Mouse (Mus musculus): ENCODE measurements around the gene Prss16. TPM values are rescaled to one million over a fixed set of nuclear protein-coding genes. Genes with fewer than 3 reads are reported as not detected.
"Not testable (repeated sequence)": the region's sequence is repeated elsewhere in the genome, so short reads cannot be mapped to it uniquely, and the experiment has no call there.

The Prss16 gene
- polyA plus RNA-seq, 1 experiment from 2014 or later = not detected

DNA sequence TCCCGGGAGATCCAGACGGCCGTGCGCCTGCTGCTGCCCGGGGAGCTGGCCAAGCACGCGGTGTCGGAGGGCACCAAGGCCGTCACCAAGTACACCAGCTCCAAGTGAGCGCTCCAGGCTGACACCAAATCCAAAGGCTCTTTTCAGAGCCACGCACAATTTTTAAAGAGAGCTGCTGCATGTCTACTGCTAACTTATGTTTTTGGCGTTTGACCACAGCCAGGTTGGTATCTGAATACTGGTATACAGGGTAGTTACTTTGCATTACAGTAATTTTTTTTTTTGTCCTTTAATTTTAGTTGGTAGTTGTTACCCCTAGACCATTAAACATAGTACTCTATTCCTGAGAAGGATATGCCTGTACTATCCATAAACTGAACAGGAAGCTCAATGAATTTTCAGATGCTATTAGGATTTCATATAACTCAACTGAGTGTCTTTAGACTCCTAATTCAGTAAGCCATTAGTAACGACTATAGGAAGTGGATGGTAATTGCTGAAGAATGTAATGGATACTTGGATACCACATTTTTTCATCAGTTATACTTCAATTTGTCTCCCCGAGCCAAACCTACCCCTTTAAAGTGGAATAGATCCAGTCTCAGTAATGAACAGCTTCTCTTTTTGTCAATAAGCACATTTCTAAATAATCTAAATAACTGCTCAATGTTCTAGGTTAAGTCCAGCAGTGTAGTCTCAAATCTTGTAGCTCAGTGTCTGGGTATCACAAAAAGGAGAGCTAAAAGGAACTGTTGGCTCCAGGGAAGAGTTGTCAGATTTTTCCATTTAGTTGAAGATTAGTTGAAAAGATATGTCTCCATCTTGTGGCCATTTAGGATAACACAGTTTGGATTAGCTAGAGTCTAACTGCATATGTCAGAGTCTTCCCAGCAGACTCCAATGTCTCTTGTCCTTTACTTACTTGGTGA, 34.2 kb upstream of the Prss16 start:
- WGBS = 1% methylated on average over 7 of the region's 14 CpGs
- peaks cover 15% of the 10 kb centered on the region for H3K4me1 ChIP-seq (ENCODE audit: control insufficient read depth, insufficient read depth, low read depth, low read length)
- no peaks in the 10 kb centered on the region for H3K36me3 ChIP-seq (ENCODE audit: control insufficient read depth, insufficient read depth, low read length)
- H3K27ac ChIP-seq (ENCODE audit: low read depth, low read length) = peak overlapping the region; percentile 73
- H3K4me2 ChIP-seq (ENCODE audit: low read length) = peak overlapping the region; percentile 73
- peak overlapping the region; percentile 44 for H3K4me3 ChIP-seq (ENCODE audit: low read length)
- H3K9me3 ChIP-seq (ENCODE audit: control insufficient read depth, low read length) = no peaks in the 10 kb centered on the region
- 0 out of 2 replicates have a peak, but pooled peaks have one; percentile 6 for ATAC-seq
- H3K9ac ChIP-seq (ENCODE audit: low read depth, low read length) = peak overlapping the region; percentile 55
- H3K27me3 ChIP-seq (replicated peaks; ENCODE audit: control insufficient read depth, insufficient read depth, low read length) = no peaks in the 10 kb centered on the region

DNA sequence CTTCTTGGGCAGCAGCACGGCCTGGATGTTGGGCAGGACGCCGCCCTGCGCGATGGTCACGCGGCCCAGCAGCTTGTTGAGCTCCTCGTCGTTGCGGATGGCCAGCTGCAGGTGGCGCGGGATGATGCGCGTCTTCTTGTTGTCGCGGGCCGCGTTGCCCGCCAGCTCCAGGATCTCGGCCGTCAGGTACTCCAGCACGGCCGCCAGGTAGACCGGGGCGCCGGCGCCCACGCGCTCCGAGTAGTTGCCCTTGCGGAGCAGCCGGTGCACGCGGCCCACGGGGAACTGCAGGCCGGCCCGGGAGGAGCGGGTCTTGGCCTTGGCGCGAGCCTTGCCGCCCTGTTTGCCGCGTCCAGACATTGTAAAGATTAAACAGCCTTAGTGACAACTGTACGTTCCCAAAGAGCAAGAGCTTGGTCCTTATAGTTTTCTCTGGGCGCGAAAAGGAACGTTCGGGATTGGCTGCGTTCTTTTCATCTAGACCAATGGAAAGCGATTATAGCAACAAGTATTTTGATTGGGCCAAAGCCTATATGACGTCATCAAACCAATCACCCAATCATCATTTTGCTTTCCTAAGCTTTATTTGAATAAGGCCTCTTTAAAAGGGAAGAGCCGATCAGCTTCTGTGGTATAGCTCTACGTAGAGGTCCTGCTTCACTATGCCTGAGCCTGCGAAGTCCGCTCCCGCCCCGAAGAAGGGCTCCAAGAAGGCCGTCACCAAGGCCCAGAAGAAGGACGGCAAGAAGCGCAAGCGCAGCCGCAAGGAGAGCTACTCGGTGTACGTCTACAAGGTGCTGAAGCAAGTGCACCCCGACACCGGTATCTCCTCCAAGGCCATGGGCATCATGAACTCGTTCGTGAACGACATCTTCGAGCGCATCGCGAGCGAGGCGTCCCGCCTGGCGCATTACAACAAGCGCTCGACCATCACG, 33.3 kb upstream of the Prss16 start, which contains the start of the genes Hist1h2ag and Hist1h2bj:
Hist1h2ag (minus strand) TSS at position 377 of the 935 bp plus-strand sequence.
Hist1h2bj (plus strand) TSS at position 647 of the 935 bp plus-strand sequence.
- not testable (repeated sequence) for H3K27me3 ChIP-seq (replicated peaks; ENCODE audit: control insufficient read depth, insufficient read depth, low read length); H3K9me3 ChIP-seq (ENCODE audit: control insufficient read depth, low read length); H3K36me3 ChIP-seq (ENCODE audit: control insufficient read depth, insufficient read depth, low read length)
- peaks cover 15% of the 10 kb centered on the region for H3K4me1 ChIP-seq (ENCODE audit: control insufficient read depth, insufficient read depth, low read depth, low read length)
- peak; percentile 96 for ATAC-seq
- H3K4me3 ChIP-seq (ENCODE audit: low read length) = peak within 1 kb of the TSS; percentile 44
- H3K27ac ChIP-seq (ENCODE audit: low read depth, low read length) = peak within 1 kb of the TSS; percentile 73
- WGBS = under 1% methylated on average over 33 of the region's 80 CpGs
- H3K4me2 ChIP-seq (ENCODE audit: low read length) = peak within 1 kb of the TSS; percentile 73
- peak within 1 kb of the TSS; percentile 55 for H3K9ac ChIP-seq (ENCODE audit: low read depth, low read length)

DNA sequence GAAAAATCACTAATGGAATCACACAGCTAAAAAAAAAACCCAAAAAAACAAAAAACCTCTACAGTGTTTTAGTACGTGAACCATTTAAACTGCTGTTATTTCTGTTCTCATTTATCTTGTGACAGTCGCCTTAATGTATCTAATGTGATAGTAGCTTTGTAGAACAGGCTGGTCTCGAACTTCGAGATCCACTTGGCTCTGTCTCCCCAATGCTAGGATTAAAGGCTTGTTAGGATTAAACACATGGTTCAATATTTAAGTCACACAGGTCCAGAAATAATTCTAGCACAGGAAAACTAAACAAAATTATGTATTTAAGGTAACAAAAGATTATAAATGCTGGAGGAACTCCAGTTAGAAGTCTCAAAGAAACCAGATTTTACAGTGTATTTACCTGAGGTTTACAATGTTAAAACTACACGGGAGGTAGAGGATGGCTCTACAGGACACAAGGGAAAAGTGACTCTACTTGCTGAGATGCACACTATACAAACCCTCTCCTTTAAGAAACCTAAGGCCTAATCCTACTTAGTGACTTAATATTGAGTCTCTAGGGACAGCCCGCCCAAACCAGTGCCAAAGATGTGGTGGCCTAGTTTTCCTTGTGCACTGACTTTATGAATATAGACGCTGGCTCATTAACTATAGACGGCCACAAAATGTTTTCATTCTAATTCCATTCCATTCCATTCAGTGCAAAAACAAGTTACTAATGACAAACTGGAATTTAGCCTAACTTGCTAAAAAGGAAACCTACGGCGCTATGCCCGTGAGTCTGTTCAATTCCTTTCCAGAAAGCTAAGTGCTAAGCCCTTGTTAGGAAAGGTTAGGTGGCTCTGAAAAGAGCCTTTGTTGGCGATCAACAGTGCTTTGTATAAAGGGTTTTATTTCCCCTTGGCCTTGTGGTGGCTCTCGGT, 32.4 kb upstream of the Prss16 start:
- 3% methylated on average over 13 of the region's 13 CpGs for WGBS
- peak overlapping the region; percentile 66 for H3K27ac ChIP-seq (ENCODE audit: low read depth, low read length)
- H3K9me3 ChIP-seq (ENCODE audit: control insufficient read depth, low read length) = no peaks in the 10 kb centered on the region
- H3K36me3 ChIP-seq (ENCODE audit: control insufficient read depth, insufficient read depth, low read length) = no peaks in the 10 kb centered on the region
- no peaks in the 10 kb centered on the region for H3K27me3 ChIP-seq (replicated peaks; ENCODE audit: control insufficient read depth, insufficient read depth, low read length)
- H3K4me3 ChIP-seq (ENCODE audit: low read length) = peak overlapping the region; percentile 37
- ATAC-seq = no peak
- peak overlapping the region; percentile 90 for H3K4me2 ChIP-seq (ENCODE audit: low read length)
- H3K4me1 ChIP-seq (ENCODE audit: control insufficient read depth, insufficient read depth, low read depth, low read length) = peaks cover 15% of the 10 kb centered on the region
- H3K9ac ChIP-seq (ENCODE audit: low read depth, low read length) = peak overlapping the region; percentile 43

DNA sequence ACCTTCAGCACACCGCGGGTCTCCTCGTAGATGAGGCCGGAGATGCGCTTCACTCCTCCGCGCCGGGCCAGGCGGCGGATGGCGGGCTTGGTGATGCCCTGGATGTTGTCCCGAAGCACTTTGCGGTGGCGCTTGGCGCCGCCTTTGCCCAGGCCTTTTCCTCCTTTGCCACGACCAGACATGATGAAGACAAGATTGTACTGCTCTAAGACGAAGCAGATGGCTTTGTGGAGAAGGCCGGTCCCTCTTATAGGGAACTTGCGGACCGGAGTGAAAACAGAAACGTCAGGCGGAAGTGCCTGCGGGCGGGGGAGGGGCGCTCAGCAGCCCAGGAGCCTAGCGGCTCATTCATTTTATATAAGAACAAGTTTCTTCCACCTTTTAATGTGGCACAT, 31.6 kb upstream of the Prss16 start, which contains the start of gene Hist1h4i:
Hist1h4i (minus strand) TSS at position 221 of the 395 bp plus-strand sequence.
- peak within 1 kb of the TSS; percentile 90 for H3K4me2 ChIP-seq (ENCODE audit: low read length)
- ATAC-seq = peak; percentile 70
- not testable (repeated sequence) for H3K27me3 ChIP-seq (replicated peaks; ENCODE audit: control insufficient read depth, insufficient read depth, low read length); H3K9me3 ChIP-seq (ENCODE audit: control insufficient read depth, low read length); H3K36me3 ChIP-seq (ENCODE audit: control insufficient read depth, insufficient read depth, low read length)
- peak within 1 kb of the TSS; percentile 44 for H3K4me3 ChIP-seq (ENCODE audit: low read length)
- under 1% methylated on average over 19 of the region's 27 CpGs for WGBS
- H3K27ac ChIP-seq (ENCODE audit: low read depth, low read length) = peak within 1 kb of the TSS; percentile 66
- H3K9ac ChIP-seq (ENCODE audit: low read depth, low read length) = peak within 1 kb of the TSS; percentile 48
- peaks cover 22% of the 10 kb centered on the region for H3K4me1 ChIP-seq (ENCODE audit: control insufficient read depth, insufficient read depth, low read depth, low read length)

DNA sequence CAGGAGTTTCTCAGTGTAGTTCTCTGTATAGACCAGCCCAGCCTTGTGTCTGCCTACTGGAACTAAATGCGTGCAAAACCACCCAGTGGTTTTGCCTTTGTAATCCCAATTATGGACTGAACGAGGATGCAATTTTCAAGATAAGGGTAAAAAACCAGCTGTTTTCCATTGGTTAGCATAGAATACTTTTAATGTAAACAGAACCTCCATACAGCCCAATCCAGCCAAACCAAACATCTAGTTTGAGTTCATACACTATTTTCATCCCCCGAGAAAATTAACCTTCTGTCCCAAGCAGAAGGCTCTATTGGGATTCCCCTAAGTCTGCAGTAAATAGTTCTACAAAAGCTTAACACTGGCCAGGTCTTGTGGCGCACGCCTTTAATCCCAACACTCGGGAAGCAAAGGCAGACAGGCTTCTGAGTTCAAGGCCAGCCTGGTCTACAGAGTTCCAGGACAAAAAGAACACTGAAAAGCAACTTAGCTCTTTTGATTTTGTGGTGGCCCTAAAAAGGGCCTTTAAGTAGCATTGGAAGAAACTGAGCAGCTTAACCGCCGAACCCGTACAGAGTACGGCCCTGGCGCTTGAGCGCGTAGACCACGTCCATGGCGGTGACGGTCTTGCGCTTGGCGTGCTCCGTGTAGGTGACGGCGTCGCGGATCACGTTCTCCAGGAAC, 31.1 kb upstream of the Prss16 start:
- no peaks in the 10 kb centered on the region for H3K27me3 ChIP-seq (replicated peaks; ENCODE audit: control insufficient read depth, insufficient read depth, low read length)
- no peaks in the 10 kb centered on the region for H3K9me3 ChIP-seq (ENCODE audit: control insufficient read depth, low read length)
- under 1% methylated on average over 13 of the region's 24 CpGs for WGBS
- H3K4me3 ChIP-seq (ENCODE audit: low read length) = peak overlapping the region; percentile 44
- peak overlapping the region; percentile 64 for H3K27ac ChIP-seq (ENCODE audit: low read depth, low read length)
- no peak; the same call in 1 of the 2 replicates for ATAC-seq
- no peaks in the 10 kb centered on the region for H3K36me3 ChIP-seq (ENCODE audit: control insufficient read depth, insufficient read depth, low read length)
- peak overlapping the region; percentile 90 for H3K4me2 ChIP-seq (ENCODE audit: low read length)
- peak overlapping the region; percentile 48 for H3K9ac ChIP-seq (ENCODE audit: low read depth, low read length)
- H3K4me1 ChIP-seq (ENCODE audit: control insufficient read depth, insufficient read depth, low read depth, low read length) = peaks cover 22% of the 10 kb centered on the region

DNA sequence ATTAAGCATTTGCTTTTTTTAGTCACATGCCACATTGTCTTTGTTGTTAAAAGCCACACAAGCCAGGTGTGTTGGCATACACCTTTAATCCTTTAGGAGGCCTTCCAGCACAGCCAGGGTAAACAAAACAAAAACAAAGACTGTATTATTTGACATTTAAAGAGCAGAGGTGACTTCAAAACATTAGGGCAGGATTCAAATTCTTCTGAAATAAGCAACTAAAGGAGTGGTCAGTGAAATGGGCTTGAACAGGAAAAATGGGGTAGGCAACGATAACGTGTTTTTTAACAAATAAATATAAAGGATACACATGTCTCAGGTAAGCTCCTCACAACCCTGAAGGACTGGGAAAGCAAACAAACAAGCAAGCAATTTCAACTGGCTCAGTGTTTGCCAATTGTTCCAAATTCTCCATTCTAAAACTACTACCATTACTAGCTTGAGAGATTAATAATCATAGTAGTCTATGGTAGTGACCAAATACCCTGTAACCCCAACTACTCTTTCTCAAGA, 30.5 kb upstream of the Prss16 start:
- peak overlapping the region; percentile 90 for H3K4me2 ChIP-seq (ENCODE audit: low read length)
- no peak overlapping the region for H3K9ac ChIP-seq (ENCODE audit: low read depth, low read length)
- H3K4me3 ChIP-seq (ENCODE audit: low read length) = no peak overlapping the region; the same call in 1 of the 2 replicates
- no peak for ATAC-seq
- peaks cover 22% of the 10 kb centered on the region for H3K4me1 ChIP-seq (ENCODE audit: control insufficient read depth, insufficient read depth, low read depth, low read length)
- H3K27ac ChIP-seq (ENCODE audit: low read depth, low read length) = no peak overlapping the region
- WGBS = 6% methylated on average over 2 of the region's 2 CpGs
- H3K9me3 ChIP-seq (ENCODE audit: control insufficient read depth, low read length) = no peaks in the 10 kb centered on the region
- H3K27me3 ChIP-seq (replicated peaks; ENCODE audit: control insufficient read depth, insufficient read depth, low read length) = no peaks in the 10 kb centered on the region
- no peaks in the 10 kb centered on the region for H3K36me3 ChIP-seq (ENCODE audit: control insufficient read depth, insufficient read depth, low read length)

DNA sequence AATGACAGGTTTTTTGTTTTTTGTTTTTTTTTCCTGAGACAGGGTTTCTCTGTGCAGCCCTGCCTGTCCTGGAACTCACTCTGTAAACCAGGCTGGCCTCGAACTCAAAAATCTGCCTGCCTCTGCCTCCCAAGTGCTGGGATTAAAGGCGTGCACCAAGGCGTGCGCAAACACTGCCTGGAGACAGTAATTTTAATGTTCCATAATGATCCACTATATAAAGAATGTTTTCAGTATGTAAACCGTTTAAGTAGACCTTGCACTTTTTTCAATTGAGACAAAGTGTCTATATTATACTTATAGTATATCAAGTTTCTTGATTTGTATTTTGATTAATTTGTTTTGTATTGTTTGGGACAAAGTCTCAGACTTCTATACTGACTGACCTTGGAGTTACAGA, 29.8 kb upstream of the Prss16 start:
- no peaks in the 10 kb centered on the region for H3K9me3 ChIP-seq (ENCODE audit: control insufficient read depth, low read length)
- no peaks in the 10 kb centered on the region for H3K27me3 ChIP-seq (replicated peaks; ENCODE audit: control insufficient read depth, insufficient read depth, low read length)
- 67% methylated on average over 5 of the region's 5 CpGs for whole genome bisulfite sequencing
- no peaks in the 10 kb centered on the region for H3K36me3 ChIP-seq (ENCODE audit: control insufficient read depth, insufficient read depth, low read length)
- H3K4me1 ChIP-seq (ENCODE audit: control insufficient read depth, insufficient read depth, low read depth, low read length) = peaks cover 27% of the 10 kb centered on the region
- H3K4me2 ChIP-seq (ENCODE audit: low read length) = no peak overlapping the region
- H3K27ac ChIP-seq (ENCODE audit: low read depth, low read length) = no peak overlapping the region
- ATAC-seq = no peak
- no peak overlapping the region for H3K4me3 ChIP-seq (ENCODE audit: low read length)
- no peak overlapping the region for H3K9ac ChIP-seq (ENCODE audit: low read depth, low read length)

DNA sequence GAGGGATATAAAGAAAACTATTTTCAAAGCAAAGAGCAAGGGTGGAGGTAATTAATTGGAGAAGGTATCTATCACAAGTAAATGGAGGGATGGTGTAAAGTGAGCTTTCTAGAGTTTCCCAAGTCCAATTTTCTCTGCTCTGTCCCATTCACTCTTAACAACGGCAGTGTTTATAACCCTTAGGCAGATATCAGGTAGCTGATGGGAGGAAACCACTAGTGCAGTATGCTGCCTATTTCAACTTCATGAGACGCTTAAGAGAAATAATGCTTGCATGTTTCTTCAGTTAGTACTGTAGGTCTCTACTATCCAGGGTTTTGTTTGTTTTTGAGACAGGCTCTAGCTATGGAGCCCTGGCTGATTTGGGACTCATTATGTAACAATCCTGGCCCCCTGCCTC, 27.9 kb upstream of the Prss16 start:
- no peaks in the 10 kb centered on the region for H3K36me3 ChIP-seq (ENCODE audit: control insufficient read depth, insufficient read depth, low read length)
- ATAC-seq = no peak
- 86% methylated on average over 2 of the region's 2 CpGs for WGBS
- no peaks in the 10 kb centered on the region for H3K27me3 ChIP-seq (replicated peaks; ENCODE audit: control insufficient read depth, insufficient read depth, low read length)
- H3K27ac ChIP-seq (ENCODE audit: low read depth, low read length) = no peak overlapping the region
- H3K9me3 ChIP-seq (ENCODE audit: control insufficient read depth, low read length) = no peaks in the 10 kb centered on the region
- H3K4me3 ChIP-seq (ENCODE audit: low read length) = no peak overlapping the region
- no peak overlapping the region for H3K9ac ChIP-seq (ENCODE audit: low read depth, low read length)
- H3K4me1 ChIP-seq (ENCODE audit: control insufficient read depth, insufficient read depth, low read depth, low read length) = peaks cover 27% of the 10 kb centered on the region
- no peak overlapping the region for H3K4me2 ChIP-seq (ENCODE audit: low read length)
